17 mouse cellular contexts compared by ENCODE assay signal in the genomic region with DNA sequence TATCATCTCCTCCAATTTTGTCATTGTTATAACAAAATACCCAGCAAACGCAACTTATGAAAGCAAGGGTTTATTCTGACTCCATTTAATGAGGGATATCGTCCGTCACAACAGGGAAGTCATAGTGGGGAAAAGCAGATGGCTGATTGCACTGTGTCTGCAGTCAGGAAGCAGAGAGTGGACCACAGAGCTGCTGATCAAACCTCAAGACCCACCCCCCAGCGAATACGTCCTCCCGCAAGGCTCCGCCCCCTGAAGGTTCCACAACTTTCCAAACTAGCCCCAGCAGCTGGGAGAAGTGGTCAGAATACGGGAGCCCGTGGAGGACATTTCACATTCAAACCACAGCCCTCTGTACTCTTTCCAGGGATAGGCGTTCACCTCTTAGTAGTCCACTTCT.
DNase-seq lines count a peak whose midpoint lies in the region; ATAC-seq lines count a peak whose summit lies in the region.
"Had no signal": no experiment of that assay in that cellular context is flagged by ENCODE, and none has a peak within 500 bp of the region (broad histone marks: within the 10 kb centered on the region; RNA-seq: fewer than 3 reads in every experiment).

No protein-coding gene starts in this region.

- H3K4me3 ChIP-seq in heart, embryonic 13.5 days, result no peak overlapping the region
- peak overlapping the region; percentile 85 for H3K4me3 ChIP-seq in megakaryocyte, embryonic 14.5 days (replicated peaks)
- H3K4me3 ChIP-seq in midbrain, embryonic 10.5 days, result no peak overlapping the region
- H3K4me3 ChIP-seq: neural tube, embryonic 13.5 days had no signal

- H3K4me2 ChIP-seq in heart, embryonic 13.5 days, result peak overlapping the region; percentile 4
- H3K4me2 ChIP-seq: heart, embryonic 11.5 days; neural tube, embryonic 13.5 days had no signal

- H3K36me3 ChIP-seq in heart, embryonic 13.5 days, result 0 out of 2 replicates have a peak, but pooled peaks cover 4% of the 10 kb centered on the region
- no peaks in the 10 kb centered on the region for H3K36me3 ChIP-seq in megakaryocyte, embryonic 14.5 days (replicated peaks; ENCODE audit: low read length)
- no peaks in the 10 kb centered on the region for H3K36me3 ChIP-seq in midbrain, embryonic 10.5 days
- H3K36me3 ChIP-seq: neural tube, embryonic 13.5 days had no signal

- no peak for ATAC-seq in heart, embryonic 13.5 days (ENCODE audit: extremely low read depth, insufficient number of reproducible peaks, low FRiP score, low TSS enrichment)
- ATAC-seq: forebrain, embryonic 14.5 days; midbrain, embryonic 16.5 days; Patski had no signal

- H3K27ac ChIP-seq in heart, embryonic 13.5 days (replicated peaks), result no peak overlapping the region
- H3K27ac ChIP-seq in midbrain, embryonic 10.5 days (replicated peaks), result no peak overlapping the region
- H3K27ac ChIP-seq: neural tube, embryonic 13.5 days had no signal

- intact Hi-C loops in heart, postnatal 10 days (cut with DNase I), result no loop called here

- 62% methylated on average over 10 of the region's 10 CpGs for WGBS in heart, embryonic 13.5 days
- WGBS in midbrain, embryonic 10.5 days, result 82% methylated on average over 10 of the region's 10 CpGs

- H3K4me1 ChIP-seq in heart, embryonic 13.5 days, result peaks cover 9% of the 10 kb centered on the region
- H3K4me1 ChIP-seq in megakaryocyte, embryonic 14.5 days, result peaks cover 18% of the 10 kb centered on the region
- H3K4me1 ChIP-seq in midbrain, embryonic 10.5 days, result no peaks in the 10 kb centered on the region
- H3K4me1 ChIP-seq: neural tube, embryonic 13.5 days had no signal

- H3K9me3 ChIP-seq in heart, embryonic 13.5 days, result no peaks in the 10 kb centered on the region
- peaks cover 17% of the 10 kb centered on the region for H3K9me3 ChIP-seq in megakaryocyte, embryonic 14.5 days
- H3K9me3 ChIP-seq in midbrain, embryonic 10.5 days (replicated peaks), result no peaks in the 10 kb centered on the region
- H3K9me3 ChIP-seq: neural tube, embryonic 13.5 days had no signal

- no peak overlapping the region for H3K9ac ChIP-seq in heart, embryonic 13.5 days
- H3K9ac ChIP-seq: neural tube, embryonic 13.5 days had no signal

- H3K27me3 ChIP-seq in heart, embryonic 13.5 days (replicated peaks), result no peaks in the 10 kb centered on the region
- H3K27me3 ChIP-seq in megakaryocyte, embryonic 14.5 days (replicated peaks), result peaks cover 16% of the 10 kb centered on the region
- no peaks in the 10 kb centered on the region for H3K27me3 ChIP-seq in midbrain, embryonic 10.5 days (ENCODE audit: low read depth, poor library complexity, severe bottlenecking)
- H3K27me3 ChIP-seq: neural tube, embryonic 13.5 days; Patski had no signal

- no peak for DNase-seq in heart, postnatal 10 days
- DNase-seq in retina, postnatal 1 day, result peak; percentile 8
- no peak for DNase-seq in retina, embryonic 14.5 days (ENCODE audit: low spot score)
- DNase-seq in induced T-regulatory cell, adult 2 months (ENCODE audit: low read depth), result peak; percentile 5
- DNase-seq in midbrain, embryonic 10.5 days (ENCODE audit: low spot score), result no peak
- DNase-seq in embryo, embryonic 9.5 days (ENCODE audit: extremely low spot score), result no peak
- DNase-seq: adrenal gland, postnatal 10 days; cerebellum, postnatal 25 days; kidney, postnatal 36 days; thymus, postnatal 14 days had no signal

Comparison
In these comparisons a context has a peak if more than half of its experiments do, and no peak if none do; other contexts are left out.
1. DNase-seq: peak in retina, postnatal 1 day (single experiment) and induced T-regulatory cell, adult 2 months (single experiment); none in heart, postnatal 10 days (0 of 2), retina, embryonic 14.5 days (single experiment), midbrain, embryonic 10.5 days (single experiment) and embryo, embryonic 9.5 days (single experiment).